30 mouse cellular contexts compared by ENCODE assay signal in genomic region chr11:34405311-34405710, GRCm38 (mm10).
A peak's percentile ranks its signal among the peaks of the same experiment; 100 is the strongest.
DNase-seq lines count a peak whose midpoint lies in the region; ATAC-seq lines count a peak whose summit lies in the region.
"Had no signal": no experiment of that assay in that cellular context is flagged by ENCODE, and none has a peak within 500 bp of the region (broad histone marks: within the 10 kb centered on the region; RNA-seq: fewer than 3 reads in every experiment).

No protein-coding gene starts in this region.

- H3K27me3 ChIP-seq in midbrain, embryonic 13.5 days, result no peaks in the 10 kb centered on the region
- H3K27me3 ChIP-seq in forebrain, embryonic 16.5 days (replicated peaks; ENCODE audit: control insufficient read depth, insufficient read depth, low read length), result no peaks in the 10 kb centered on the region
- H3K27me3 ChIP-seq: forebrain, embryonic 12.5 days; forebrain, embryonic 15.5 days; heart, embryonic 12.5 days; heart, embryonic 15.5 days; intestine, embryonic 15.5 days had no signal

- no peak overlapping the region for H3K4me3 ChIP-seq in midbrain, embryonic 13.5 days (replicated peaks)
- H3K4me3 ChIP-seq in forebrain, embryonic 16.5 days (replicated peaks; ENCODE audit: low read length), result no peak overlapping the region
- H3K4me3 ChIP-seq: embryonic facial prominence, embryonic 10.5 days; embryonic facial prominence, embryonic 13.5 days; erythroblast, embryonic 14.5 days; forebrain, embryonic 12.5 days; forebrain, embryonic 15.5 days; heart, embryonic 12.5 days; heart, embryonic 15.5 days; hindbrain, embryonic 10.5 days; intestine, embryonic 15.5 days had no signal

- WGBS in midbrain, embryonic 13.5 days, result 85% methylated on average over 1 of the region's 1 CpGs
- 83% methylated on average over 1 of the region's 1 CpGs for WGBS in forebrain, embryonic 16.5 days

- no peak overlapping the region for H3K9ac ChIP-seq in midbrain, embryonic 13.5 days (replicated peaks)
- H3K9ac ChIP-seq in forebrain, embryonic 16.5 days (replicated peaks; ENCODE audit: low read depth, low read length), result no peak overlapping the region
- H3K9ac ChIP-seq: embryonic facial prominence, embryonic 13.5 days; forebrain, embryonic 12.5 days; forebrain, embryonic 15.5 days; heart, embryonic 12.5 days; heart, embryonic 15.5 days; hindbrain, embryonic 14.5 days; intestine, embryonic 15.5 days had no signal

- peaks cover 21% of the 10 kb centered on the region for H3K4me1 ChIP-seq in midbrain, embryonic 13.5 days (replicated peaks)
- no peaks in the 10 kb centered on the region for H3K4me1 ChIP-seq in forebrain, embryonic 16.5 days (replicated peaks; ENCODE audit: control insufficient read depth, insufficient read depth, low read length)
- H3K4me1 ChIP-seq: forebrain, embryonic 15.5 days; heart, embryonic 15.5 days; intestine, embryonic 15.5 days had no signal

- DNase-seq in A20 (ENCODE audit: low read depth, low spot score), result peak; percentile 78
- peak; percentile 27 for DNase-seq in CD4-positive, CD25-positive, alpha-beta regulatory T cell, adult 2 months (ENCODE audit: low read depth, low spot score)
- peak; percentile 34 for DNase-seq in induced T-regulatory cell, adult 2 months (ENCODE audit: low read depth)
- DNase-seq in cerebellum, adult 9-11 months, result no peak
- DNase-seq: adrenal gland, adult 2 months; adrenal gland, postnatal 14 days; cerebellum, adult 11 months; cerebellum, adult 2 months; cerebellum, postnatal 10 days; cerebellum, postnatal 36 days; embryo, embryonic 11 days; gastrocnemius, postnatal 10 days; gastrocnemius, postnatal 36 days; heart, adult 11 months; heart, postnatal 10 days; heart, postnatal 36 days; kidney, adult 11 months had no signal

- no peak for ATAC-seq in midbrain, embryonic 13.5 days
- ATAC-seq in forebrain, embryonic 16.5 days, result no peak
- ATAC-seq: forebrain, embryonic 15.5 days; hindbrain, postnatal 0 days; intestine, embryonic 15.5 days had no signal

- no peaks in the 10 kb centered on the region for H3K36me3 ChIP-seq in midbrain, embryonic 13.5 days
- no peaks in the 10 kb centered on the region for H3K36me3 ChIP-seq in forebrain, embryonic 16.5 days (ENCODE audit: control insufficient read depth, insufficient read depth)
- H3K36me3 ChIP-seq: embryonic facial prominence, embryonic 10.5 days; embryonic facial prominence, embryonic 13.5 days; forebrain, embryonic 12.5 days; forebrain, embryonic 15.5 days; heart, embryonic 12.5 days; heart, embryonic 15.5 days; hindbrain, embryonic 10.5 days; intestine, embryonic 15.5 days had no signal

- H3K27ac ChIP-seq in midbrain, embryonic 13.5 days, result no peak overlapping the region
- no peak overlapping the region for H3K27ac ChIP-seq in forebrain, embryonic 16.5 days (ENCODE audit: low read length)
- H3K27ac ChIP-seq: embryonic facial prominence, embryonic 10.5 days; embryonic facial prominence, embryonic 13.5 days; forebrain, embryonic 12.5 days; forebrain, embryonic 15.5 days; heart, embryonic 15.5 days; hindbrain, embryonic 10.5 days; hindbrain, embryonic 14.5 days; hindbrain, postnatal 0 days; intestine, embryonic 15.5 days had no signal

- no peak overlapping the region for H3K4me2 ChIP-seq in midbrain, embryonic 13.5 days (replicated peaks)
- no peak overlapping the region for H3K4me2 ChIP-seq in forebrain, embryonic 16.5 days (ENCODE audit: low read length)
- H3K4me2 ChIP-seq: embryonic facial prominence, embryonic 13.5 days; forebrain, embryonic 12.5 days; forebrain, embryonic 15.5 days; heart, embryonic 12.5 days; heart, embryonic 15.5 days; hindbrain, embryonic 14.5 days; intestine, embryonic 15.5 days had no signal

- no peaks in the 10 kb centered on the region for H3K9me3 ChIP-seq in midbrain, embryonic 13.5 days
- H3K9me3 ChIP-seq in forebrain, embryonic 16.5 days (ENCODE audit: control insufficient read depth, low read length), result no peaks in the 10 kb centered on the region
- H3K9me3 ChIP-seq: embryonic facial prominence, embryonic 10.5 days; embryonic facial prominence, embryonic 13.5 days; forebrain, embryonic 12.5 days; forebrain, embryonic 15.5 days; heart, embryonic 12.5 days; heart, embryonic 15.5 days; hindbrain, embryonic 10.5 days; intestine, embryonic 15.5 days had no signal
